Mouse (Mus musculus): ENCODE data around the gene Pxk.
"Not testable (repeated sequence)": the region's sequence is repeated elsewhere in the genome, so short reads cannot be mapped to it uniquely, and the experiment has no call there.

DNA sequence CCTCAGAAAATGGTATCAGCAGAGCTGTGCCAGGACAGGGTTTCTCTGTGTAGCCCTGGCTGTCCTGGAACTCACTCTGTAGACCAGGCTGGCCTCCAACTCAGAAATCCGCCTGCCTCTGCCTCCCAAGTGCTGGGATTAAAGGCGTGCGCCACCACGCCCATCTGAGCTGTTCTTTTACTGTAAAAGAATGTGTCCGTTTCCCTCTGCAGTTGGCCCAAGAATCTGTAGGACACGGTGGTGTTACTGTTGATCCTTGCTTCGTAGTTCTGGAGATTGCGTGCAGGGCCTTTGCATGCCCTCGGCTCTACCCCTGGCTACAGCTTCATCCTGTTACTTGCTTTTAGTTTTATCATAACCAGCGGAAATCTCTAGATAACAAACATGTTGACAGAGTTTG lies 25.6 kb downstream of the Pxk start:
- not testable (repeated sequence) for TF ChIP-seq POLR2A (IDR thresholded peaks at IDR 0.05; ENCODE audit: control insufficient read depth, extremely low read depth, insufficient read depth, low read length, poor library complexity); CTCF (IDR thresholded peaks at IDR 0.05; ENCODE audit: borderline replicate concordance, control insufficient read depth, extremely low read depth, insufficient read depth, low read length, poor library complexity)
